Mouse (Mus musculus) ES-E14 (cell line): ENCODE data around the gene Ptpn7.

ENCODE experiments used
- HCFC1 ChIP-seq: IDR thresholded peaks from 2 replicates; pipeline ENCODE4 v1.6.1; 2012; ENCODE audit warnings: low read length, inconsistent platforms, borderline replicate concordance; ENCODE audit not compliant: insufficient read depth
- MAFK ChIP-seq: IDR thresholded peaks from 2 replicates; pipeline ENCODE4 v1.6.1; 2014; ENCODE audit warnings: mild to moderate bottlenecking, low read depth, low read length, inconsistent platforms; ENCODE audit not compliant: insufficient read depth
- ZC3H11A ChIP-seq: IDR thresholded peaks from 2 replicates; pipeline ENCODE4 v1.6.1; 2012; ENCODE audit warnings: low read depth, mild to moderate bottlenecking, inconsistent platforms, low read length, borderline replicate concordance
- ZNF384 ChIP-seq: IDR thresholded peaks from 2 replicates; pipeline ENCODE4 v1.6.1; 2012; ENCODE audit warnings: low read depth, low read length, inconsistent platforms

GRCm38 (mm10) chr1:135125990-135126389 is 6.5 kb upstream of the Ptpn7 start:
- no peak for TF ChIP-seq ZC3H11A
- TF ChIP-seq ZNF384, result no peak
- TF ChIP-seq HCFC1, result no peak
- no peak for TF ChIP-seq MAFK
